Mouse (Mus musculus): Measurements from ENCODE around the gene Ahcyl1.

GRCm38 (mm10) chr3:107707239-107707638, 10.9 kb upstream of the Ahcyl1 start:
- TF ChIP-seq CTCF (IDR thresholded peaks at IDR 0.05; ENCODE audit: control insufficient read depth, insufficient read depth, insufficient read length), result no peak
- TF ChIP-seq CEBPB (IDR thresholded peaks at IDR 0.05; ENCODE audit: low read depth), result peak; percentile 93
- peak; percentile 89 for TF ChIP-seq MYOD1 (IDR thresholded peaks at IDR 0.05; ENCODE audit: control insufficient read depth, insufficient read length, low read depth)
- no peak for TF ChIP-seq USF1 (IDR thresholded peaks at IDR 0.05; ENCODE audit: low read depth)
